Comparison of ENCODE assay signal across 8 mouse cellular contexts in genomic region chr8:84725941-84726259, GRCm38 (mm10). TPM values are rescaled to one million over a fixed set of nuclear protein-coding genes. Genes with fewer than 3 reads are reported as not detected.
A peak's percentile ranks its signal among the peaks of the same experiment; 100 is the strongest.
DNase-seq lines count a peak whose midpoint lies in the region; ATAC-seq lines count a peak whose summit lies in the region.

No protein-coding gene starts in this region.

- no peak overlapping the region for H3K4me3 ChIP-seq in kidney, embryonic 15.5 days (replicated peaks)
- H3K4me3 ChIP-seq in macrophage (ENCODE audit: inconsistent target) = no peak overlapping the region

- peak overlapping the region; percentile 29; the same call in 1 of the 2 replicates for H3K27ac ChIP-seq in kidney, embryonic 15.5 days
- peak overlapping the region; percentile 40 for H3K27ac ChIP-seq in macrophage

- H3K79me2 ChIP-seq in macrophage (ENCODE audit: inconsistent target) = no peaks in the 10 kb centered on the region

- DNase-seq in cerebellum, postnatal 25 days = peak; percentile 55 to 63
- no peak for DNase-seq in cerebellum, adult 9-11 months
- DNase-seq in R1 (ENCODE audit: low read depth, low spot score) = peak; percentile 47
- peak; percentile 69 to 72 for DNase-seq in heart, adult 9 months (ENCODE audit: low spot score in 2 of 2)
- no peak for DNase-seq in T-cell, adult 2 months (ENCODE audit: low spot score)
- DNase-seq in adrenal gland, postnatal 10 days = no peak

- H3K36me3 ChIP-seq in kidney, embryonic 15.5 days = peaks cover 16% of the 10 kb centered on the region
- H3K36me3 ChIP-seq in macrophage (ENCODE audit: inconsistent target) = no peaks in the 10 kb centered on the region

- H3K9me3 ChIP-seq in kidney, embryonic 15.5 days (replicated peaks) = no peaks in the 10 kb centered on the region

- no peak for ATAC-seq in kidney, embryonic 15.5 days (replicated peaks; ENCODE audit: low FRiP score)

- WGBS in kidney, embryonic 15.5 days = 17% methylated on average over 3 of the region's 3 CpGs
- WGBS in macrophage (ENCODE audit: missing documents) = 4% methylated on average over 3 of the region's 3 CpGs

- H3K4me2 ChIP-seq in kidney, embryonic 15.5 days = no peak overlapping the region

- H3K27me3 ChIP-seq in kidney, embryonic 15.5 days = 0 out of 2 replicates have a peak, but pooled peaks cover under 1% of the 10 kb centered on the region

- H3K4me1 ChIP-seq in kidney, embryonic 15.5 days = peaks cover 84% of the 10 kb centered on the region

- H3K9ac ChIP-seq in kidney, embryonic 15.5 days = no peak overlapping the region

RNA-seq across cellular contexts. Expression of gene G430095P16Rik, which starts 3.1 kb away (rescaled TPM):
- polyA plus RNA-seq in kidney, embryonic 15.5 days (2015; fragmentation: Nextera tagmentation; extraction: Ambion mirVana) = 1.9 and 2.3 TPM in 2 replicates
- not detected for total RNA-seq in macrophage (2018; cell fraction: chromatin; rRNA removed)
- total RNA-seq in macrophage (2018; cell fraction: cytosol; rRNA removed) = under 1 TPM in 5 of 26 experiments, not detected in 21; 0.18 to 0.66 (median 0.31) TPM
- not detected for total RNA-seq in macrophage (2018; cell fraction: nucleus; rRNA removed)
- not detected in 3 replicates for polyA plus RNA-seq in macrophage (2018)
- under 1 TPM; 0.51 to 0.88 TPM for total RNA-seq in adrenal gland, postnatal 10 days (2021)

RNA-seq across cellular contexts. Expression of gene Lyl1, which starts 24.6 kb away (rescaled TPM):
- polyA plus RNA-seq in kidney, embryonic 15.5 days (2015; fragmentation: Nextera tagmentation; extraction: Ambion mirVana) = 7.6 and 7.8 TPM in 2 replicates
- 100 to 1,000 TPM in 11 of 26 experiments, 10 to 100 TPM in 13, 1 to 10 TPM in 2; 2.3 to 178 (median 69.7) TPM for total RNA-seq in macrophage (2018; cell fraction: chromatin; rRNA removed)
- total RNA-seq in macrophage (2018; cell fraction: cytosol; rRNA removed) = 10 to 100 TPM in 25 of 26 experiments, 1 to 10 TPM in 1; 6.6 to 88.0 (median 59.5) TPM
- total RNA-seq in macrophage (2018; cell fraction: nucleus; rRNA removed) = 100 to 1,000 TPM in 11 of 26 experiments, 10 to 100 TPM in 14, 1 to 10 TPM in 1; 8.1 to 193 (median 91.8) TPM
- 38.2 to 65.7 TPM (median 48.7 TPM) in 3 replicates for polyA plus RNA-seq in macrophage (2018)
- total RNA-seq in adrenal gland, postnatal 10 days (2021) = 1 to 10 TPM; 7.8 to 8.5 TPM

RNA-seq across cellular contexts. Expression of gene Nacc1, which starts 38.2 kb away (rescaled TPM):
- 23.9 and 25.6 TPM in 2 replicates for polyA plus RNA-seq in kidney, embryonic 15.5 days (2015; fragmentation: Nextera tagmentation; extraction: Ambion mirVana)
- 10 to 100 TPM; 29.2 to 67.2 (median 42.0) TPM for total RNA-seq in macrophage (2018; cell fraction: chromatin; rRNA removed)
- total RNA-seq in macrophage (2018; cell fraction: cytosol; rRNA removed) = 10 to 100 TPM; 49.3 to 73.4 (median 60.7) TPM
- total RNA-seq in macrophage (2018; cell fraction: nucleus; rRNA removed) = 10 to 100 TPM; 42.8 to 95.1 (median 62.2) TPM
- polyA plus RNA-seq in macrophage (2018) = 42.2 to 61.4 TPM (median 49.6 TPM) in 3 replicates
- 10 to 100 TPM; 59.1 to 62.9 TPM for total RNA-seq in adrenal gland, postnatal 10 days (2021)

RNA-seq across cellular contexts. Expression of gene Trmt1, which starts 39.8 kb away (rescaled TPM):
- 68.7 and 73.8 TPM in 2 replicates for polyA plus RNA-seq in kidney, embryonic 15.5 days (2015; fragmentation: Nextera tagmentation; extraction: Ambion mirVana)
- 100 to 1,000 TPM; 145 to 258 (median 188) TPM for total RNA-seq in macrophage (2018; cell fraction: chromatin; rRNA removed)
- 10 to 100 TPM; 23.1 to 41.2 (median 31.8) TPM for total RNA-seq in macrophage (2018; cell fraction: cytosol; rRNA removed)
- 100 to 1,000 TPM in 18 of 26 experiments, 10 to 100 TPM in 8; 58.4 to 242 (median 112) TPM for total RNA-seq in macrophage (2018; cell fraction: nucleus; rRNA removed)
- polyA plus RNA-seq in macrophage (2018) = 24.6 to 51.1 TPM (median 43.5 TPM) in 3 replicates
- total RNA-seq in adrenal gland, postnatal 10 days (2021) = 10 to 100 TPM; 63.4 to 82.8 TPM

Comparison
In these comparisons a context has a peak if more than half of its experiments do, and no peak if none do; other contexts are left out.
1. DNase-seq: peak in cerebellum, postnatal 25 days (2 of 2), R1 (single experiment) and heart, adult 9 months (2 of 2); none in cerebellum, adult 9-11 months (single experiment), T-cell, adult 2 months (single experiment) and adrenal gland, postnatal 10 days (single experiment).